Mouse (Mus musculus) c-Kit-positive CD71-positive TER-119-positive erythroid progenitor cells, embryonic 14.5 days (primary cell): ENCODE data around the gene Fitm1.
A peak's percentile ranks its signal among the peaks of the same experiment; 100 is the strongest.

ENCODE experiments used
- DNase-seq: peaks from one replicate; pipeline ENCODE4 v3.0.0-alpha.2; 2013; ENCODE audit warnings: low spot score

Fitm1 gene

GRCm38 (mm10) chr14:55567496-55567895, 7.9 kb upstream of the Fitm1 start:
- DNase-seq = no peak

GRCm38 (mm10) chr14:55570588-55570987, 4.8 kb upstream of the Fitm1 start:
- no peak for DNase-seq

- DNase-seq = no peak
Observed at GRCm38 (mm10) chr14:55571760-55572159, 3.7 kb upstream of the Fitm1 start.

GRCm38 (mm10) chr14:55575711-55576110, 294 bp downstream of the Fitm1 start:
- no peak for DNase-seq

GRCm38 (mm10) chr14:55576376-55576775, 959 bp downstream of the Fitm1 start:
- DNase-seq = no peak

- DNase-seq = no peak
Observed at GRCm38 (mm10) chr14:55577871-55578667, 2.7 kb downstream of the Fitm1 start, which contains the start of gene Psme1. Gene Psme1 (plus strand): TSS chr14:55578123.

GRCm38 (mm10) chr14:55578668-55579269, 3.4 kb downstream of the Fitm1 start:
- no peak for DNase-seq

- no peak for DNase-seq
Observed at GRCm38 (mm10) chr14:55579511-55580496, 4.4 kb downstream of the Fitm1 start.

- DNase-seq = no peak
Observed at GRCm38 (mm10) chr14:55580731-55581130, 5.3 kb downstream of the Fitm1 start.

GRCm38 (mm10) chr14:55581981-55582681, 6.7 kb downstream of the Fitm1 start:
- DNase-seq = no peak

GRCm38 (mm10) chr14:55584303-55584701, 8.9 kb downstream of the Fitm1 start:
- no peak for DNase-seq

GRCm38 (mm10) chr14:55584702-55585565, 9.5 kb downstream of the Fitm1 start, which contains the start of gene Emc9:
Gene Emc9 (minus strand): TSS chr14:55585302.
- peak; percentile 82 for DNase-seq

- no peak for DNase-seq
Observed at GRCm38 (mm10) chr14:55585566-55585960, 10.1 kb downstream of the Fitm1 start.

- peak; percentile 75 for DNase-seq
Observed at GRCm38 (mm10) chr14:55586149-55586548, 10.7 kb downstream of the Fitm1 start.

- DNase-seq = no peak
Observed at GRCm38 (mm10) chr14:55589271-55589670, 13.9 kb downstream of the Fitm1 start.

- DNase-seq = no peak
Observed at GRCm38 (mm10) chr14:55589771-55590448, 14.5 kb downstream of the Fitm1 start.

GRCm38 (mm10) chr14:55590748-55591330, 15.4 kb downstream of the Fitm1 start, which contains the start of gene Psme2:
Gene Psme2 (minus strand): TSS chr14:55591113.
- peak; percentile 90 for DNase-seq

- DNase-seq = peak; percentile 95
Observed at GRCm38 (mm10) chr14:55591331-55591891, 16.0 kb downstream of the Fitm1 start, which contains the start of gene Rnf31. Gene Rnf31 (plus strand): TSS chr14:55591708.

- DNase-seq = no peak
Observed at GRCm38 (mm10) chr14:55592226-55592625, 16.8 kb downstream of the Fitm1 start.
